Mouse (Mus musculus): ENCODE data around the gene Ccdc82. TPM values are rescaled to one million over a fixed set of nuclear protein-coding genes. Genes with fewer than 3 reads are reported as not detected.

Gene Ccdc82
- 10 to 100 TPM; 19.5 TPM for total RNA-seq (2021)
- long read RNA-seq, experiment 1, full-length matches to known transcripts = 11 of 14 reads
- long read RNA-seq, experiment 1, partial matches to known transcripts = 1 of 14 reads
- long read RNA-seq, experiment 1, other reads (novel, unspliced or antisense) = 2 of 14 reads
- long read RNA-seq, experiment 2, full-length matches to known transcripts = 5 of 10 reads
- long read RNA-seq, experiment 2, partial matches to known transcripts = 3 of 10 reads
- long read RNA-seq, experiment 2, other reads (novel, unspliced or antisense) = 2 of 10 reads

GRCm38 (mm10) chr9:13246815-13247638 lies at the start of gene Ccdc82:
Gene Ccdc82, plus strand, starts transcription at chr9:13246955.
- TF ChIP-seq CTCF (IDR thresholded peaks at IDR 0.05) = no peak
- intact Hi-C loops (cut with DNase I) = loop anchor here (2.0 kb wide), 1 partner anchor 50 kb away; the partner anchor contains the start of gene Maml2
- peak; percentile 76 to 86 for DNase-seq (ENCODE audit: extremely low spot score in 1 of 2, low spot score in 2 of 2)
- peak within 1 kb of the TSS; percentile 84 for H3K27ac ChIP-seq
- H3K4me3 ChIP-seq = peak within 1 kb of the TSS; percentile 72

- intact Hi-C loops (cut with DNase I) = no loop called here
- no peak for DNase-seq (ENCODE audit: extremely low spot score in 1 of 2, low spot score in 2 of 2)
- Histone ChIP-seq H3K4me3 (no peak overlapping the region), H3K27ac (no peak overlapping the region)
- no peak for TF ChIP-seq CTCF (IDR thresholded peaks at IDR 0.05)
These were observed 46.7 kb upstream of the Ccdc82 start for GRCm38 (mm10) chr9:13200079-13200478.

GRCm38 (mm10) chr9:13203109-13203508 lies 43.6 kb upstream of the Ccdc82 start:
- no peak overlapping the region for H3K4me3 ChIP-seq
- no peak for DNase-seq (ENCODE audit: extremely low spot score in 1 of 2, low spot score in 2 of 2)
- TF ChIP-seq CTCF (IDR thresholded peaks at IDR 0.05) = no peak
- no peak overlapping the region for H3K27ac ChIP-seq
- intact Hi-C loops (cut with DNase I) = no loop called here

GRCm38 (mm10) chr9:13203681-13204080 lies 43.1 kb upstream of the Ccdc82 start:
- DNase-seq (ENCODE audit: extremely low spot score in 1 of 2, low spot score in 2 of 2) = no peak
- Histone ChIP-seq H3K4me3 (no peak overlapping the region), H3K27ac (no peak overlapping the region)
- no peak for TF ChIP-seq CTCF (IDR thresholded peaks at IDR 0.05)
- intact Hi-C loops (cut with DNase I) = no loop called here

GRCm38 (mm10) chr9:13206369-13206768 lies 40.4 kb upstream of the Ccdc82 start:
- intact Hi-C loops (cut with DNase I) = no loop called here
- Histone ChIP-seq H3K27ac (no peak overlapping the region), H3K4me3 (no peak overlapping the region)
- no peak for DNase-seq (ENCODE audit: extremely low spot score in 1 of 2, low spot score in 2 of 2)
- no peak for TF ChIP-seq CTCF (IDR thresholded peaks at IDR 0.05)

- Histone ChIP-seq H3K27ac (no peak overlapping the region), H3K4me3 (no peak overlapping the region)
- no peak for TF ChIP-seq CTCF (IDR thresholded peaks at IDR 0.05)
- no peak for DNase-seq (ENCODE audit: extremely low spot score in 1 of 2, low spot score in 2 of 2)
- intact Hi-C loops (cut with DNase I) = no loop called here
These were observed 20.9 kb upstream of the Ccdc82 start for GRCm38 (mm10) chr9:13225872-13226271.

GRCm38 (mm10) chr9:13230553-13230952 lies 16.2 kb upstream of the Ccdc82 start:
- Histone ChIP-seq H3K4me3 (no peak overlapping the region), H3K27ac (no peak overlapping the region)
- intact Hi-C loops (cut with DNase I) = loop anchor here (5.0 kb wide), 1 partner anchor 577 kb away; no protein-coding TSS in a partner anchor
- no peak for DNase-seq (ENCODE audit: extremely low spot score in 1 of 2, low spot score in 2 of 2)
- TF ChIP-seq CTCF (IDR thresholded peaks at IDR 0.05) = no peak

GRCm38 (mm10) chr9:13231545-13232216 lies 15.1 kb upstream of the Ccdc82 start:
- DNase-seq (ENCODE audit: extremely low spot score in 1 of 2, low spot score in 2 of 2) = no peak
- Histone ChIP-seq H3K4me3 (no peak overlapping the region), H3K27ac (no peak overlapping the region)
- intact Hi-C loops (cut with DNase I) = loop anchor here (1.0 to 5.0 kb wide), 2 partner anchors 485 to 576 kb away; no protein-coding TSS in a partner anchor
- TF ChIP-seq CTCF (IDR thresholded peaks at IDR 0.05) = peak; percentile 86

- intact Hi-C loops (cut with DNase I) = loop anchor here (1.0 to 2.0 kb wide), 2 partner anchors 411 to 584 kb away; partner anchors contain the start of genes Cep57 and Fam76b
- Histone ChIP-seq H3K27ac (no peak overlapping the region), H3K4me3 (no peak overlapping the region)
- TF ChIP-seq CTCF (IDR thresholded peaks at IDR 0.05) = peak; percentile 64
- no peak for DNase-seq (ENCODE audit: extremely low spot score in 1 of 2, low spot score in 2 of 2)
These were observed 4.4 kb upstream of the Ccdc82 start for GRCm38 (mm10) chr9:13242321-13242720.

- DNase-seq (ENCODE audit: extremely low spot score in 1 of 2, low spot score in 2 of 2) = peak; percentile 13 to 20
- peak within 1 kb of the TSS; percentile 72 for H3K4me3 ChIP-seq
- H3K27ac ChIP-seq = peak within 1 kb of the TSS; percentile 47
- intact Hi-C loops (cut with DNase I) = no loop called here
- TF ChIP-seq CTCF (IDR thresholded peaks at IDR 0.05) = no peak
These were observed 1.3 kb upstream of the Ccdc82 start, which contains the start of gene Jrkl for GRCm38 (mm10) chr9:13245481-13245880. Gene Jrkl, minus strand, starts transcription at chr9:13245829.

- no peak for DNase-seq (ENCODE audit: extremely low spot score in 1 of 2, low spot score in 2 of 2)
- no peak overlapping the region for H3K4me3 ChIP-seq
- intact Hi-C loops (cut with DNase I) = no loop called here
- TF ChIP-seq CTCF (IDR thresholded peaks at IDR 0.05) = no peak
- no peak overlapping the region for H3K27ac ChIP-seq
These were observed 1.3 kb downstream of the Ccdc82 start for GRCm38 (mm10) chr9:13248104-13248503.

GRCm38 (mm10) chr9:13251251-13251650 lies 4.5 kb downstream of the Ccdc82 start:
- DNase-seq (ENCODE audit: extremely low spot score in 1 of 2, low spot score in 2 of 2) = no peak
- TF ChIP-seq CTCF (IDR thresholded peaks at IDR 0.05) = no peak
- Histone ChIP-seq H3K4me3 (no peak overlapping the region), H3K27ac (no peak overlapping the region)
- intact Hi-C loops (cut with DNase I) = no loop called here
